Mouse (Mus musculus): ENCODE data around the gene Hmgcs2. TPM values are rescaled to one million over a fixed set of nuclear protein-coding genes. Genes with fewer than 3 reads are reported as not detected.

Gene Hmgcs2
- total and polyA plus RNA-seq, 3 experiments = not detected

GRCm38 (mm10) chr3:98260534-98260933 is 19.7 kb upstream of the Hmgcs2 start:
- Histone ChIP-seq H3K4me1 (ENCODE audit: control insufficient read depth in 1 of 2, insufficient read depth in 2 of 2) (no peaks in the 10 kb centered on the region), H3K79me2 (replicated peaks; ENCODE audit: control insufficient read depth, extremely low read depth, insufficient read depth, poor library complexity, severe bottlenecking) (no peaks in the 10 kb centered on the region), H3K9me3 (replicated peaks; ENCODE audit: low read length) (no peaks in the 10 kb centered on the region), H3K27ac (ENCODE audit: insufficient read depth, low read depth) (no peak overlapping the region), H3K27me3 (replicated peaks) (no peaks in the 10 kb centered on the region), H3K36me3 (replicated peaks in 1 of 2; ENCODE audit: control insufficient read depth in 1 of 2, insufficient read depth in 1 of 2, low read length in 1 of 2) (no peaks in the 10 kb centered on the region), H3K9ac (ENCODE audit: insufficient read depth, low read depth) (no peak overlapping the region), H3K4me2 (ENCODE audit: insufficient read depth, low read depth, poor library complexity, severe bottlenecking) (no peak overlapping the region), H3K4me3 (replicated peaks in 1 of 3; ENCODE audit: low read depth in 2 of 3, low read length in 2 of 3, poor library complexity in 1 of 3) (no peak overlapping the region)
- DNase-seq (ENCODE audit: extremely low read depth) = no peak
- no peak for TF ChIP-seq RAD21 (IDR thresholded peaks at IDR 0.05; ENCODE audit: low read depth, low read length)
- no peak for TF ChIP-seq CTCF (conservative IDR thresholded peaks at IDR 0.05 in 1 of 2, IDR thresholded peaks at IDR 0.05 in 1 of 2; ENCODE audit: low read depth in 2 of 2, low read length in 2 of 2)
- no peak for TF ChIP-seq ZNF384 (IDR thresholded peaks at IDR 0.05; ENCODE audit: low read depth, low read length)
- in situ Hi-C loops (cut with MboI; ENCODE audit: low pct_ligation_motif_present, low pct_unique_long_range_greater_than_20kb, low sequenced_read_pairs) (no loop called here), dilution Hi-C loops (cut with MboI; ENCODE audit: extremely low pct_ligation_motif_present, extremely low pct_unique_long_range_greater_than_20kb, low sequenced_read_pairs) (no loop called here)

- no peak overlapping the region for H3K4me3 ChIP-seq (replicated peaks in 1 of 3; ENCODE audit: low read depth in 2 of 3, low read length in 2 of 3, poor library complexity in 1 of 3)
- DNase-seq (ENCODE audit: extremely low read depth) = no peak
- H3K9ac ChIP-seq (ENCODE audit: insufficient read depth, low read depth) = no peak overlapping the region
- in situ Hi-C loops (cut with MboI; ENCODE audit: low pct_ligation_motif_present, low pct_unique_long_range_greater_than_20kb, low sequenced_read_pairs) = no loop called here
- H3K9me3 ChIP-seq (replicated peaks; ENCODE audit: low read length) = no peaks in the 10 kb centered on the region
- no peaks in the 10 kb centered on the region for H3K4me1 ChIP-seq (ENCODE audit: control insufficient read depth in 1 of 2, insufficient read depth in 2 of 2)
- no peaks in the 10 kb centered on the region for H3K79me2 ChIP-seq (replicated peaks; ENCODE audit: control insufficient read depth, extremely low read depth, insufficient read depth, poor library complexity, severe bottlenecking)
- TF ChIP-seq NELFE (IDR thresholded peaks at IDR 0.05; ENCODE audit: low read depth, low read length) = no peak
- TF ChIP-seq SMC3 (IDR thresholded peaks at IDR 0.05; ENCODE audit: low read depth, low read length) = no peak
- TF ChIP-seq MEF2A (IDR thresholded peaks at IDR 0.05; ENCODE audit: borderline replicate concordance, low read depth, low read length) = no peak
- TF ChIP-seq IRF4 (IDR thresholded peaks at IDR 0.05; ENCODE audit: low read depth, low read length) = no peak
- no peak for TF ChIP-seq POLR2AphosphoS2 (IDR thresholded peaks at IDR 0.05; ENCODE audit: low read depth, low read length)
- no peak for TF ChIP-seq ZMIZ1 (IDR thresholded peaks at IDR 0.05; ENCODE audit: low read depth, low read length)
- no peak for TF ChIP-seq CTCF (conservative IDR thresholded peaks at IDR 0.05 in 1 of 2, IDR thresholded peaks at IDR 0.05 in 1 of 2; ENCODE audit: low read depth in 2 of 2, low read length in 2 of 2)
- TF ChIP-seq ELF1 (IDR thresholded peaks at IDR 0.05; ENCODE audit: low read depth, low read length) = no peak
- TF ChIP-seq BHLHE40 (IDR thresholded peaks at IDR 0.05; ENCODE audit: low read depth, low read length) = no peak
- no peak for TF ChIP-seq MAX (IDR thresholded peaks at IDR 0.05; ENCODE audit: low read length)
- TF ChIP-seq PAX5 (IDR thresholded peaks at IDR 0.05; ENCODE audit: low read length) = no peak
- no peak for TF ChIP-seq JUN (IDR thresholded peaks at IDR 0.05; ENCODE audit: insufficient read depth, low read depth, low read length)
- TF ChIP-seq JUND (conservative IDR thresholded peaks at IDR 0.05; ENCODE audit: low read depth, low read length) = no peak
- no peak for TF ChIP-seq KAT2A (IDR thresholded peaks at IDR 0.05; ENCODE audit: insufficient replicate concordance, low read length)
- no peak for TF ChIP-seq MXI1 (IDR thresholded peaks at IDR 0.05; ENCODE audit: low read depth, low read length)
- dilution Hi-C loops (cut with MboI; ENCODE audit: extremely low pct_ligation_motif_present, extremely low pct_unique_long_range_greater_than_20kb, low sequenced_read_pairs) = no loop called here
- no peak overlapping the region for H3K4me2 ChIP-seq (ENCODE audit: insufficient read depth, low read depth, poor library complexity, severe bottlenecking)
- H3K27ac ChIP-seq (ENCODE audit: insufficient read depth, low read depth) = no peak overlapping the region
- no peaks in the 10 kb centered on the region for H3K27me3 ChIP-seq (replicated peaks)
- H3K36me3 ChIP-seq (replicated peaks in 1 of 2; ENCODE audit: control insufficient read depth in 1 of 2, insufficient read depth in 1 of 2, low read length in 1 of 2) = no peaks in the 10 kb centered on the region
Measured at GRCm38 (mm10) chr3:98261415-98261814, 18.8 kb upstream of the Hmgcs2 start.

Measured in CH12.LX (cell line).